Mouse (Mus musculus) neural tube, embryonic 14.5 days (tissue): ENCODE data around the gene Tsc2. TPM values are rescaled to one million over a fixed set of nuclear protein-coding genes. Genes with fewer than 3 reads are reported as not detected.

Experiments
- ATAC-seq: fragments of 200-750 bp; cut with Nextera tagmentation; 2 replicates; pipeline ENCODE4 v1.8.0; 2017; ENCODE audit warnings: low read depth, mild to moderate bottlenecking, moderate TSS enrichment, moderate library complexity
- H3K27ac ChIP-seq: fragments of 300-500 bp; sonication (generic); 2 replicates; pipeline ENCODE4 v1.5.1; 2014; ENCODE audit warnings: low read depth, mild to moderate bottlenecking, control low read depth, low read length, moderate library complexity, mixed read lengths
- H3K27me3 ChIP-seq: fragments of 300-500 bp; sonication (generic); 2 replicates; pipeline ENCODE4 v1.6.1; 2014; ENCODE audit warnings: low read length; ENCODE audit not compliant: control insufficient read depth, insufficient read depth
- H3K36me3 ChIP-seq: fragments of 300-500 bp; sonication (generic); 2 replicates; pipeline ENCODE4 v1.6.1; 2014; ENCODE audit warnings: low read length, mixed read lengths; ENCODE audit not compliant: control insufficient read depth, insufficient read depth
- H3K4me1 ChIP-seq: fragments of 300-500 bp; sonication (generic); 2 replicates; pipeline ENCODE4 v1.6.1; 2014; ENCODE audit warnings: low read length; ENCODE audit not compliant: control insufficient read depth, insufficient read depth
- H3K4me2 ChIP-seq: fragments of 300-500 bp; sonication (generic); 2 replicates; pipeline ENCODE4 v1.6.1; 2014; ENCODE audit warnings: mild to moderate bottlenecking, low read depth, low read length, control low read depth
- H3K4me3 ChIP-seq: fragments of 300-500 bp; sonication (generic); 2 replicates; pipeline ENCODE4 v1.5.1; 2014; ENCODE audit warnings: low read depth, low read length, control low read depth, mixed read lengths
- H3K9ac ChIP-seq: fragments of 300-500 bp; sonication (generic); replicated peaks from 2 replicates; pipeline ENCODE4 v1.6.1; 2014; ENCODE audit warnings: low read depth, mild to moderate bottlenecking, control low read depth, low read length, mixed read lengths
- H3K9me3 ChIP-seq: fragments of 300-500 bp; sonication (generic); 2 replicates; pipeline ENCODE4 v1.6.1; 2016; ENCODE audit warnings: low read length; ENCODE audit not compliant: control insufficient read depth
- WGBS: fragments of 180-500 bp; shearing (Covaris S2); extraction: QIAGEN DNeasy Blood & Tissue Kit; methylation state at CpG from one replicate; pipeline ENCODE4 v1.1.7; 2014; 5-methylcytosine and 5-hydroxymethylcytosine counted together
- microRNA-seq: library from miRNA; unstranded; fragments of <30 nt; microRNA quantifications from one replicate; pipeline ENCODE4, GENCODE M21; 2016
- polyA plus RNA-seq: library from polyadenylated mRNA; unstranded; fragments of >200 nt; fragmentation: Nextera tagmentation; extraction: Ambion mirVana; gene quantifications from 2 replicates; pipeline ENCODE4 v1.2.1, GENCODE M21; 2014

Tsc2 gene
- polyA plus RNA-seq, 1 experiment from 2014 or later = 74.7 TPM

GRCm38 (mm10) chr17:24549618-24550415 lies 82.6 kb downstream of the Tsc2 start, which contains the start of gene Pkd1:
Gene Pkd1, plus strand, starts transcription at chr17:24549834.
- Histone ChIP-seq H3K27me3 (no peaks in the 10 kb centered on the region), H3K4me2 (peak within 1 kb of the TSS; percentile 91), H3K27ac (peak within 1 kb of the TSS; percentile 96), H3K9ac (peak within 1 kb of the TSS; percentile 96), H3K36me3 (no peaks in the 10 kb centered on the region), H3K4me3 (peak within 1 kb of the TSS; percentile 86), H3K4me1 (peaks cover 25% of the 10 kb centered on the region), H3K9me3 (no peaks in the 10 kb centered on the region)
- under 1% methylated on average over 67 of the region's 72 CpGs for WGBS
- peak; percentile 95 for ATAC-seq

GRCm38 (mm10) chr17:24548921-24549617 lies 83.4 kb downstream of the Tsc2 start:
- Histone ChIP-seq H3K4me3 (peak overlapping the region; percentile 86), H3K4me2 (peak overlapping the region; percentile 91), H3K9me3 (no peaks in the 10 kb centered on the region), H3K36me3 (no peaks in the 10 kb centered on the region), H3K9ac (0 out of 2 replicates have a peak overlapping the region, but pooled peaks have one; percentile 16), H3K27me3 (no peaks in the 10 kb centered on the region), H3K4me1 (peaks cover 25% of the 10 kb centered on the region), H3K27ac (peak overlapping the region; percentile 55; the same call in 1 of the 2 replicates)
- peak; percentile 22; the same call in 1 of the 2 replicates for ATAC-seq
- 4% methylated on average over 23 of the region's 23 CpGs for WGBS

GRCm38 (mm10) chr17:24548435-24548834 lies 84.0 kb downstream of the Tsc2 start:
- peaks cover 25% of the 10 kb centered on the region for H3K4me1 ChIP-seq
- H3K4me2 ChIP-seq = peak overlapping the region; percentile 91; the same call in 1 of the 2 replicates
- H3K36me3 ChIP-seq = no peaks in the 10 kb centered on the region
- WGBS = 42% methylated on average over 9 of the region's 9 CpGs
- H3K27me3 ChIP-seq = no peaks in the 10 kb centered on the region
- H3K27ac ChIP-seq = no peak overlapping the region
- H3K9me3 ChIP-seq = no peaks in the 10 kb centered on the region
- peak overlapping the region; percentile 86 for H3K4me3 ChIP-seq
- H3K9ac ChIP-seq = no peak overlapping the region
- ATAC-seq = no peak

GRCm38 (mm10) chr17:24546234-24546633 lies 86.2 kb downstream of the Tsc2 start:
- WGBS = 80% methylated on average over 3 of the region's 3 CpGs
- no peak overlapping the region for H3K4me2 ChIP-seq
- no peak overlapping the region for H3K27ac ChIP-seq
- peaks cover 10% of the 10 kb centered on the region for H3K4me1 ChIP-seq
- H3K4me3 ChIP-seq = no peak overlapping the region
- no peaks in the 10 kb centered on the region for H3K27me3 ChIP-seq
- H3K9me3 ChIP-seq = no peaks in the 10 kb centered on the region
- no peaks in the 10 kb centered on the region for H3K36me3 ChIP-seq
- no peak for ATAC-seq
- no peak overlapping the region for H3K9ac ChIP-seq

Small RNA genes within 50 kb of the gene (microRNA-seq; reads per million reads assigned to microRNA genes)
- gene Gm24589 = not detected

Other genes with a start within 250 kb of the Tsc2 start
- gene Rnps1, start 218.1 kb downstream of the Tsc2 start, polyA plus RNA-seq = 285 and 287 TPM in 2 replicates
- gene Eci1, start 206.0 kb downstream of the Tsc2 start, polyA plus RNA-seq = 44.2 and 49.9 TPM in 2 replicates
- 6.5 and 7.5 TPM in 2 replicates for gene Dnase1l2, start 189.5 kb downstream of the Tsc2 start, polyA plus RNA-seq
- gene E4f1, start 162.3 kb downstream of the Tsc2 start, polyA plus RNA-seq = 34.6 and 36.9 TPM in 2 replicates
- 73.3 and 75.4 TPM in 2 replicates for gene Pgp, start 162.2 kb downstream of the Tsc2 start, polyA plus RNA-seq
- 0.68 TPM in 1 of 2 replicates, not detected in the other for gene Bricd5, start 158.7 kb downstream of the Tsc2 start, polyA plus RNA-seq
- gene Mlst8, start 153.6 kb downstream of the Tsc2 start, polyA plus RNA-seq = 36.2 and 38.0 TPM in 2 replicates
- gene Caskin1, start 144.0 kb downstream of the Tsc2 start, polyA plus RNA-seq = 44.9 and 52.2 TPM in 2 replicates
- gene Traf7, start 104.7 kb downstream of the Tsc2 start, polyA plus RNA-seq = 74.2 and 76.6 TPM in 2 replicates
- 1.8 and 5.7 TPM in 2 replicates for gene Rab26, start 98.4 kb downstream of the Tsc2 start, polyA plus RNA-seq
- 30.8 and 37.5 TPM in 2 replicates for gene Pkd1, start 82.8 kb downstream of the Tsc2 start, polyA plus RNA-seq
- gene Nthl1, start 50 bp upstream of the Tsc2 start, polyA plus RNA-seq = 6.8 and 7.3 TPM in 2 replicates
- 49.3 and 52.6 TPM in 2 replicates for gene Slc9a3r2, start 17.7 kb upstream of the Tsc2 start, polyA plus RNA-seq
- gene Npw, start 25.8 kb upstream of the Tsc2 start, polyA plus RNA-seq = not detected in 2 replicates
- 22.6 and 24.5 TPM in 2 replicates for gene Zfp598, start 37.1 kb upstream of the Tsc2 start, polyA plus RNA-seq
- 154 and 196 TPM in 2 replicates for gene Syngr3, start 57.3 kb upstream of the Tsc2 start, polyA plus RNA-seq
- gene Gfer, start 63.5 kb upstream of the Tsc2 start, polyA plus RNA-seq = 37.0 and 40.1 TPM in 2 replicates
- gene Noxo1, start 63.6 kb upstream of the Tsc2 start, polyA plus RNA-seq = 1.3 and 3.3 TPM in 2 replicates
- 59.9 and 70.1 TPM in 2 replicates for gene Tbl3, start 75.0 kb upstream of the Tsc2 start, polyA plus RNA-seq
- gene Rnf151, start 85.4 kb upstream of the Tsc2 start, polyA plus RNA-seq = not detected in 2 replicates
- 742 and 744 TPM in 2 replicates for gene Rps2, start 85.5 kb upstream of the Tsc2 start, polyA plus RNA-seq
- gene Ndufb10, start 91.8 kb upstream of the Tsc2 start, polyA plus RNA-seq = 296 and 349 TPM in 2 replicates
- gene Rpl3l, start 95.2 kb upstream of the Tsc2 start, polyA plus RNA-seq = 0.20 TPM in 1 of 2 replicates, not detected in the other
- 21.5 and 27.7 TPM in 2 replicates for gene Msrb1, start 104.0 kb upstream of the Tsc2 start, polyA plus RNA-seq
- gene Hs3st6, start 120.4 kb upstream of the Tsc2 start, polyA plus RNA-seq = 0.48 TPM in 1 of 2 replicates, not detected in the other
- gene Meiob, start 171.7 kb upstream of the Tsc2 start, polyA plus RNA-seq = not detected in 2 replicates
- gene Hagh, start 207.5 kb upstream of the Tsc2 start, polyA plus RNA-seq = 69.1 and 77.2 TPM in 2 replicates
- 24.4 and 27.6 TPM in 2 replicates for gene Fahd1, start 217.7 kb upstream of the Tsc2 start, polyA plus RNA-seq
- not detected in 2 replicates for gene Igfals, start 233.4 kb upstream of the Tsc2 start, polyA plus RNA-seq